Mouse (Mus musculus) liver, adult 2 months (tissue): ENCODE results near the gene Il21r. TPM values are rescaled to one million over a fixed set of nuclear protein-coding genes. Genes with fewer than 3 reads are reported as not detected.

Source experiments
- DNase-seq: peaks from one replicate; pipeline ENCODE4 v3.0.0-alpha.2; 2011; ENCODE audit warnings: low read depth, low spot score; ENCODE audit errors: extremely low read depth
- H3K27ac ChIP-seq: fragments of 200-500 bp; replicated peaks from 2 replicates; pipeline ENCODE4 v1.5.1; 2012; ENCODE audit warnings: low read depth, mild to moderate bottlenecking, control low read depth, inconsistent platforms, low read length; ENCODE audit not compliant: insufficient read depth
- H3K27me3 ChIP-seq: fragments of 200-500 bp; 2 replicates; pipeline ENCODE4 v1.6.1; 2012; ENCODE audit warnings: mild to moderate bottlenecking, moderate library complexity, low read length, inconsistent platforms; ENCODE audit not compliant: control insufficient read depth, insufficient read depth
- H3K36me3 ChIP-seq: fragments of 200-500 bp; 2 replicates; pipeline ENCODE4 v1.6.1; 2012; ENCODE audit warnings: low read length, inconsistent platforms; ENCODE audit not compliant: control insufficient read depth, insufficient read depth
- H3K4me1 ChIP-seq: fragments of 200-500 bp; 2 replicates; pipeline ENCODE4 v1.6.1; 2011; ENCODE audit warnings: low read length; ENCODE audit not compliant: control insufficient read depth, insufficient read depth
- H3K4me3 ChIP-seq: fragments of 200-500 bp; 2 replicates; pipeline ENCODE4 v1.5.1; 2011; ENCODE audit warnings: low read depth, mild to moderate bottlenecking, control low read depth, low read length, moderate library complexity; ENCODE audit not compliant: insufficient read depth
- H3K79me2 ChIP-seq: fragments of 200-500 bp; 2 replicates; pipeline ENCODE4 v1.6.1; 2012; ENCODE audit warnings: inconsistent platforms, mild to moderate bottlenecking, low read length, moderate library complexity; ENCODE audit not compliant: control insufficient read depth, insufficient read depth
- H3K9ac ChIP-seq: fragments of 200-500 bp; 2 replicates; pipeline ENCODE4 v1.6.1; 2012; ENCODE audit warnings: low read depth, mild to moderate bottlenecking, control low read depth, inconsistent platforms, low read length
- CTCF ChIP-seq: fragments of 200-500 bp; IDR thresholded peaks from 2 replicates; pipeline ENCODE4 v1.5.1; 2011; ENCODE audit warnings: low read depth, low read length, control low read depth
- POLR2A ChIP-seq: fragments of 200-500 bp; IDR thresholded peaks from 2 replicates; pipeline ENCODE4 v1.6.1; 2011; ENCODE audit warnings: low read length, control low read depth; ENCODE audit not compliant: insufficient read depth; ENCODE audit errors: extremely low read depth
- WGBS: fragments of 180-500 bp; shearing (Covaris S2); methylation state at CpG from one replicate; pipeline ENCODE4 v1.1.7; 2018; 5-methylcytosine and 5-hydroxymethylcytosine counted together
- polyA plus RNA-seq: library from polyadenylated mRNA; depleted of rRNA; stranded (reverse); fragments of >200 nt; gene quantifications from 2 replicates; pipeline ENCODE4 v1.2.3, GENCODE M21; 2012
- total RNA-seq: library from RNA; depleted of rRNA; stranded (reverse); fragments of >200 nt; gene quantifications from 2 replicates; pipeline ENCODE4 v1.2.3, GENCODE M21; 2014

Il21r gene
- total and polyA plus RNA-seq, 2 experiments = 0.09 to 1.2 TPM

- DNase-seq = no peak
- no peak for TF ChIP-seq CTCF
- TF ChIP-seq POLR2A = no peak
- Histone ChIP-seq H3K4me1 (no peaks in the 10 kb centered on the region), H3K4me3 (no peak overlapping the region), H3K27me3 (no peaks in the 10 kb centered on the region), H3K36me3 (peaks cover 1% of the 10 kb centered on the region; the same call in 1 of the 2 replicates), H3K79me2 (no peaks in the 10 kb centered on the region), H3K27ac (no peak overlapping the region), H3K9ac (no peak overlapping the region)
- 83% methylated on average over 8 of the region's 8 CpGs for WGBS
Observed at GRCm38 (mm10) chr7:125637220-125638140, 34.3 kb downstream of the Il21r start.

DNA sequence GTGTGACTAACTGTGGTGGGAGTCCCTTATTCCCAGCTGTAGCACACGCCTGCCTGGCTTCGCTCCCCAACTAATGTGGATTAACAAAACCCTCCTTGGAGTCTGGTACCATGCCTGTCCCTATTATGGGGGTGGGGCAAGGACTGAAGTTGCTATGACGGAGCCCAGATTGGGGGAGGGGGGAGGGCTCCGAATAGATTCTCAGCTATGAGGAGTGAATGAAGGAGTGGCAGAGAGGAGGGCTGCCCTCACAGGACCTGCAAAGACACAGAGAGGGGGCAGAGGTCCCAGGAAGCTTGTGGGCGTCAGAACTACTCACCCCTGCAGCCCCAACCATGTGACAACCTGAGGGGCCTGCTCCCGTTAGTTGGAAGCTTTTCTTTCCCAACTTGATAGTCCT lies 35.1 kb downstream of the Il21r start:
- TF ChIP-seq POLR2A = no peak
- TF ChIP-seq CTCF = no peak
- no peaks in the 10 kb centered on the region for H3K4me1 ChIP-seq
- H3K79me2 ChIP-seq = no peaks in the 10 kb centered on the region
- no peak overlapping the region for H3K9ac ChIP-seq
- DNase-seq = no peak
- 87% methylated on average over 6 of the region's 6 CpGs for WGBS
- H3K36me3 ChIP-seq = peaks cover 4% of the 10 kb centered on the region; the same call in 1 of the 2 replicates
- no peak overlapping the region for H3K4me3 ChIP-seq
- no peak overlapping the region for H3K27ac ChIP-seq
- H3K27me3 ChIP-seq = no peaks in the 10 kb centered on the region

GRCm38 (mm10) chr7:125638870-125639386 lies 35.7 kb downstream of the Il21r start:
- DNase-seq = no peak
- H3K27me3 ChIP-seq = no peaks in the 10 kb centered on the region
- 59% methylated on average over 9 of the region's 9 CpGs for WGBS
- H3K27ac ChIP-seq = no peak overlapping the region
- H3K9ac ChIP-seq = no peak overlapping the region
- H3K36me3 ChIP-seq = peaks cover 8% of the 10 kb centered on the region; the same call in 1 of the 2 replicates
- no peaks in the 10 kb centered on the region for H3K79me2 ChIP-seq
- no peaks in the 10 kb centered on the region for H3K4me1 ChIP-seq
- H3K4me3 ChIP-seq = no peak overlapping the region
- TF ChIP-seq POLR2A (no peak), CTCF (peak; percentile 94)

- H3K9ac ChIP-seq = no peak overlapping the region
- peaks cover 40% of the 10 kb centered on the region; the same call in 1 of the 2 replicates for H3K36me3 ChIP-seq
- H3K4me3 ChIP-seq = no peak overlapping the region
- TF ChIP-seq CTCF (no peak), POLR2A (no peak)
- 75% methylated on average over 6 of the region's 6 CpGs for WGBS
- no peak for DNase-seq
- no peaks in the 10 kb centered on the region for H3K27me3 ChIP-seq
- no peak overlapping the region for H3K27ac ChIP-seq
- H3K79me2 ChIP-seq = no peaks in the 10 kb centered on the region
- no peaks in the 10 kb centered on the region for H3K4me1 ChIP-seq
Observed at GRCm38 (mm10) chr7:125643880-125644279, 40.7 kb downstream of the Il21r start.

GRCm38 (mm10) chr7:125645413-125645812 lies 42.2 kb downstream of the Il21r start:
- no peak for TF ChIP-seq POLR2A
- TF ChIP-seq CTCF = no peak
- Histone ChIP-seq H3K9ac (no peak overlapping the region), H3K36me3 (peaks cover 43% of the 10 kb centered on the region; the same call in 1 of the 2 replicates), H3K4me3 (no peak overlapping the region), H3K27me3 (no peaks in the 10 kb centered on the region), H3K27ac (no peak overlapping the region), H3K4me1 (no peaks in the 10 kb centered on the region), H3K79me2 (no peaks in the 10 kb centered on the region)
- DNase-seq = no peak
- 79% methylated on average over 7 of the region's 7 CpGs for WGBS
